Mouse (Mus musculus) forelimb bud, embryonic 11.5 days (tissue): Measurements from ENCODE around the gene Cplx3.

Source experiments
- DNase-seq: peaks from one replicate; pipeline ENCODE4 v3.0.0-alpha.2; 2012; ENCODE audit warnings: low read depth, low spot score

The Cplx3 gene

DNA sequence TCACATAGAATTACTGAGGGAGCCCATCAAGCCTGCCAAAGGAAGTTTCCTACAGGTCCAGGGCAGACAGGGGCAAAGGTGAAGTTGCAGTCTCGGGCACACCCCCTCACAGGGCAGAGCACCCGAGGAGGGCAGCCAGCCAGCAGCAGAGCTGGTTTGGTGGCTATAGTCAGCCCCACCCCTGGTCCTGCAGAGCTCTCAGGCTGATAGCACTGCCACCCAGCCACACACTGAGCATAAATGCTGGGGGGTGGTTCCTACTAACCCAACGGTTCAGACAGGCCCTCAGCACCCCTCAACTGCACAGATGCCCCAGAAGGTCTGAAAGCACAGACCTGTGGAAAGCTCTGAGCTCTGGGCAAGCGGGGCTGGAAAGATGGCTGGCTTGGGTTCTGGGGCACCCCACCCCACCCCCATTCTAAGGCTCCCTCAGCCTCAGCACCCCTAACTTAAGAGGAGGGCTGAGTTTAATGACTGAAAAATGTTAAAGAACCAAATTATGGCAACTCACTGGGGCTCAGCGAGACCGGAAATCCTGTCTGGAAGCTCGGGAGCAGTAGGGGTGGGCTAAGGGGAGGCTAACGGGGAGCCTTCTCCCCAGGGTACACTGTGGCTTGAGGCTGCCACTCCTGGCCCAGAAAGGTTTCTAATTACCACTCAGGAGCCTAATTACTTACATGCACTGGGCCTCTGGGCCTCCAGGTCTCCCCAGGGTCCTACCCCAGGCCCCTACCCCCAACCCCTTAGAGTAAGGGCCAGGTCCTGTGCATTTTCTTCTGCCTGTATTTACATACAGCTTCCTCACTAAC is 32.8 kb upstream of the Cplx3 start:
- DNase-seq = no peak

- no peak for DNase-seq
Measured at GRCm38 (mm10) chr9:57637741-57638322, 31.8 kb upstream of the Cplx3 start.

GRCm38 (mm10) chr9:57637272-57637671 is 31.2 kb upstream of the Cplx3 start:
- no peak for DNase-seq

DNA sequence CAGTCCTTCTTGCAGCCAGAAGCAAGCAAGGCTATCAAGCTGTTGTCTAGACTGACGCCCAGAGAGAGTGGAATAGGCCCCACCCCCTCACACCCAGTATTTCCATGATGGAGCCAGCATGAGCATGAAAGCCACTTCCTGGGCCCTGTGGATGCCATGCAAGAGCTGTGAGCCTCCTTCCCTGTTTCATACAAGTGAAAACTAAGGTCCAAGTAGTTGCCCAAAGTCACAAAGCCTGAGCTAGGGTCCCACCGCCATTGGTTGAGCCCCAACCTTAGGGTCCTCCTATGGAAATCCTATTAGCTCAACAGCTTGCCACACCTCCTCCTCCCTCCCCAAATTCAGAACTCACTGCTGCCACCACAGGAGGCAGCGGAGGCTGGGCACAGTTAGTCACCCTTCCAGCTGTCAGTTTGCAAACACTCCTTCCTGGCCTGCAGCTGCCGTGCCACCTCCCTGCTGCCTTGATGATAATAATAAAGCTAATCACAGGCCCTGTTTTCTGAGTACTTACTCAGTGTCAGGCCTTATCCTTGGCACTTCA is 27.5 kb upstream of the Cplx3 start:
- no peak for DNase-seq

DNA sequence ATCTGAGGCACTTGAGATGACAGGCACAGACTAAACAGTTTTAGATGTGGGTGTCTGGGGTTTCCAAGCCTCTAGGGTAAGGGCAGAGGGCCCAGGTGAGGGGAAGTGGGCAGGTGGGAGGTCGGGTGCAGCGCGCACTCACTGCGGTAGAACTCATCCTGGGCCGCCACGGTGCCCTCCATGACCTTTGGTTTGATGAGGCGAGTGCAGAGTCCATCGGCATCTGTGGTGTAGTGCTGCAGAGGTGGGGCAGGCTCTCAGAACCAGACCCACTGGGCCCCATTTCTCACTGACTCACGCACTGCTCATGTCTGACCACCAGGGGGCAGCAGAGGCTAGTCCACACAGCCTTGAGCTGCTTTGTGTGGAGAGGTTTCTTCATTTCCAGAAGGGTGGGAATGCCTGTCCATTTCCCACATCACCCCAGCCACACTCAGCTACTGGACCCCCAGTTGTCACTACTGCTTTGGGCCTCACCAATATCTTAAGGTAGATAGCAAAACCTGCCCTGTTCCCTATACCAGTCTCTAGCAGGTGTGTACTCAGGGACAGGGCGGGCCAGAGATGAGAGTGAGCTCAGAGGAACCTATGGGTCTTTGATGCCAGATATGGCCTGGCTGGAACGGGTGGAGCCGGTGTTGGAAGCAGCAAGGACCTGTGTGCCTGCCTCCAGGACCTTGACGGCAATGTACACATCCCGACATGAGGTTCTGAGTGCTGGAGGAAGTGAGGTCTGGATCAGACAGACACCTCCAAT is 23.2 kb upstream of the Cplx3 start:
- DNase-seq = peak; percentile 64

GRCm38 (mm10) chr9:57628717-57629116 is 22.6 kb upstream of the Cplx3 start:
- DNase-seq = no peak

DNA sequence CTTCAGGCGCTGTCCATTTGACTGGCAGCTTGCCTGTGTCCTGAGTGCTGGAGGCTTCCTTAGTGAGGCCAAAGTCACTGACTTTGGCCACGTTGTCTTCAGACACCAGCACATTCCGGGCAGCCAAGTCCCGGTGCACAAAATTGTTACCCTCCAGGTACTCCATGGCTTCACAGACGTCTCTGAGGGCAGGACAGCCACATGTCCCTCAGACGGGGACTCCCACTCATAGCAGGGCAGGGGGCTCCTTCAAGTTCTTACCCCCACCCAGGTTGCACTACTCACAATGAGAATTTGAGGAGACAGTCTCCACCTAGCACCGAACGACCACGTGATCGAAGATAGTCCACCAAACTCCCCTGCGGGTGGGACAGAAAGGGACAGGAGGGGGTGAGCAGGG is 21.8 kb upstream of the Cplx3 start:
- no peak for DNase-seq

GRCm38 (mm10) chr9:57627191-57627590 is 21.1 kb upstream of the Cplx3 start:
- DNase-seq = no peak

GRCm38 (mm10) chr9:57625674-57626500 is 19.8 kb upstream of the Cplx3 start:
- DNase-seq = no peak

- no peak for DNase-seq
Measured at GRCm38 (mm10) chr9:57624295-57624694, 18.2 kb upstream of the Cplx3 start.

DNA sequence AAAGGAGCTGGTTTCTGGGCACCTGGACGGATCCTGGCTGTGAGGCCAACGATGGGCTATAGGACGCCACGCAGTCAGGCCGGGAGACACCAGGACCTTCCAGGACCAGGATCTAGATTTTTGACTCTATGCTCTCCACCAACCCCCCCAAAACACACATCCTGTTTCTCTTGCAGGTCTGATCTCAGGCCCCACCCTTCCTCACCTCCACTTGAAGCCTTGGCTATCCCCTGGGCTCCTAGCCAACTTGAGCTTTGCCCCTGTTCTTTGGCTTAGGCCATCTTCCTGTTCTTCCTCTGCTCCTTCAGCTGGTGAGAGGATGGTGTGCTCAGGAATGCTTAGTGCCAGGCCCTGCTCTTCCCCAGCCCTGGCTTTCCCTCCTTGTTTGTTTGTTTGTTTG is 14.6 kb upstream of the Cplx3 start, which contains the start of gene Lman1l:
Gene Lman1l, minus strand, starts transcription at position 101 of the 400 bp plus-strand sequence.
- DNase-seq = no peak

DNA sequence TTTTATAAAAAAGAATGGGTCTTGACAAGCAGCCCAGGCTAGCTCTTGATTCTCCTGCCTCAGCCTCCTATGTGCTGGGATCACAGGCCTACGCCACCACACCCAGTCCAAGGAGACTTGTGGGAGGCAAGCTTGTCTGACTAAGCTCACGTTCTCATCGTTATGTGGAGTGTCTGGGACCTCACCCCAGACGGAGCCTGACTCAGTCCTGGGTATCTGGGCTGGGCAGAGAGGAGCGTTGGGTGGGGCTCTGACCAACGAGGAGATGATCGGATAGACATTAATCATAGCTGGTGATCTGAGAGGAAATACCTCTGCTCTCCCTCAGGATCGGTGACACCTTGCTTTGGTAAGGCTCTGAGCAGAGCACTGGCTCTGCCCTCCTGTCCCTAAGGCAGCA is 12.8 kb upstream of the Cplx3 start:
- DNase-seq = no peak

DNA sequence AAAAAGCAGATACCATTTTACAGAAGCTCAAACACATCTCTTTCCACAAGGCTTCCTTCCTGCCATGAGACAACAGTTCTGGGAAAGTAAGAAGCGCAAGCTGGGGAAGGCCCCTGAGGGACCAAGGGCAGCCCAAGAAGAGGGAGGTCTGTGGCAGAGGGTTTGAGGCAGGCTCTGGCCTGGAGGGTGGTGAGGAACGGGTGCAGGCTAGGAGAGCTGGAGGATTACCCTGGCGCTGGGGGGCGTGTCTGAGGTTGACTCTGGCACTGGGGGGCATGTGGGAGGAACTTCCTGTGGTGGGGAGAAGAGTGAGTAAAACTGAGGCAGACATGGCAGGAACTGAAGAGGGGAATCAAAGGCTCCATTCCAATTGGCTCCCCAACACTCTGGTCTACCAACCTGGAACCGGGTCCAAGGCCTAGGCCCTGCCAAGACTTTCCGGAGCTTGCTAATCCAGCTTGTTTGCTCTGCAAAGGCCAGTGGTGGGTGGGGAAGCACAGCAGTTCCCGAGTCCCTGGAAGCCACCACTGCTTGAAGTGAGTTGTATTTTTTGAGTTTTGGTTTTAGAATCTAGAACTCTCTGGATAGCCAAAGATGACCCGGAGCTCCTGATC is 11.6 kb upstream of the Cplx3 start:
- no peak for DNase-seq

DNA sequence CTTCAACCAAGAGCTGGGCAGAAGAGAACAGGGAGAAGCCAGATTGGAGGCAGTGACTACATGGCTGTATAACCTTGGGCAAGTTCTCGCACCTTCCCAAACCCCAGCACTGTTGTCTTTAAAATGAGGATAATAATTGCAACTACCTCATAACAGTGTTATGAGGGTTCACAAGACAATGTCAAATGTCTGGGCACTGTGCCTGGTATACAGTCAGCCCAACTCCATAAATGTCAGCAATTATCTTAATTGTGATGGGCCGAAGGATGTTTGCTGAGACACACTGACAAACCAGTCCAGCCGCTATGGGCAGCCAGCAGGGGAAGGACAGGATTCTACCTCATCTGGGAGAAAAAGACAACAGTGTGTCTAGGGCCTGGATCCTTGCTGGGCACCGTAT is 8.7 kb upstream of the Cplx3 start:
- no peak for DNase-seq

GRCm38 (mm10) chr9:57613975-57614374 is 7.9 kb upstream of the Cplx3 start:
- no peak for DNase-seq

DNA sequence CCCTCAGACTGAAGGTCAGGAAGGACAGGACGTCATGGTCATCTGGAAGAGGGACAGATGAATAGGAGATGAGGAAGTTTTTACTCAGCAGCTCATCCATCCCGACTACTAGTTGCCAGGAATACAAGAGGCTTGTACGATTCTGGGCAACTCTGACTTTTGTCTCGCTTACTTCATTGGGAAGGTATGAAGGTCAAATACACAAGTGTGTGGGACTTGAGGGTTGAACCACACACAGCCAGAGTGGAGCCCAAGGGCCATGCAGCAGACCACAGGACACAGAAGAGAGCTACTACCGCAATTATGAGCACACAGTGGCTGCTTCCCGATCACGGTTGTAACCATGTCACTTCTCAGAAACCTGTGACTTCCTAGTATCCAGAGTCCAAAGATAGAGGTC is 6.5 kb upstream of the Cplx3 start:
- no peak for DNase-seq

DNA sequence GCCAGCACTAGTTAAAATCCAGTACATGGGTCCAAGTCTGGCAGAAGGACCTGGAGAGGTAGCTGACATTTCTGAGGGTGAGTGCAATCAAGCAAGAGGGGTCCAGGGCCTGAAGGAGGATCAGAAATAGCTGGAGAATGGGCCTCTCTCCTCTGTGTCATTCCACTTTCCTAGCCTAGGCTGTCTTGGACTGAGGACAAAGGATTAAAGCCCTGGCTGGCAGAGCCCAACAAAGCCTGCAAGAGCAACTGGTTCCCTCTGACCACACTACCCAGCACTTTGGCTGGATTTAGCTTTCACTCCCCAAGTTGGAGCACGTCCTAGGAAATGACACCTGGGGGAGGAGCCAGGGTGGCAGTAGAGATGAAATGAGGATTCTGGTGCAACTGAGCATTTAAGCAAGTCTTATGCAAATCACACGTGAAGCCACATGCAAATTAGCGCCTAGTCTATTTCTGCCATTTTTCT is 4.3 kb upstream of the Cplx3 start:
- no peak for DNase-seq

- no peak for DNase-seq
Measured at GRCm38 (mm10) chr9:57609803-57610202, 3.7 kb upstream of the Cplx3 start.

GRCm38 (mm10) chr9:57605503-57605902 is 578 bp downstream of the Cplx3 start:
- DNase-seq = no peak

DNA sequence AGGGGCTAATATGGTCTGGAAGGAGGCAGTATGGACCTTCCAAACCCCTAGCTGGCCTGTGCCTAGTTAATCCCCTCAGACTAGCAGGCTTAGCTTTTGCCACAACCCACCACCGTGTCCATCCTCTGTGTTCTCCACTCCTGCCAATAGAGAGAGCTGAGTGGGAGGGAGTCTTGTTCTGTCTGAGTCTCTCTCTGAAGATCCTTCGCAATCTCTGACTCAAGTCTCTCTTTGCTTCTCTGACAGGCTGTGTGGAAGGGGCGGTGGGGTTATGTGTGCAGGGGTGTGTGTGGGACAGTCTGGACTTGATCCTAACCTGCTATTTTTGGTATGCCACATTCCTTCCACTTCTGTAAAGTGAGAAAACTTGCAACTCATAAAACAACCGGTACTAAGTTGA is 1.2 kb downstream of the Cplx3 start:
- DNase-seq = no peak

GRCm38 (mm10) chr9:57602098-57602497 is 4.0 kb downstream of the Cplx3 start:
- no peak for DNase-seq
